Mouse (Mus musculus) c-Kit-positive CD71-negative TER-119-negative erythroid progenitor cells, embryonic 14.5 days (primary cell): ENCODE measurements around the gene Gm11168.
"Not testable (repeated sequence)": the region's sequence is repeated elsewhere in the genome, so short reads cannot be mapped to it uniquely, and the experiment has no call there.

ENCODE experiments used
- DNase-seq: peaks from one replicate; pipeline ENCODE4 v3.0.0-alpha.2; 2013; ENCODE audit warnings: low read depth

Gm11168 gene

GRCm38 (mm10) chr9:3025653-3026052 is 22.5 kb downstream of the Gm11168 start:
- DNase-seq = not testable (repeated sequence)

- not testable (repeated sequence) for DNase-seq
Observed at GRCm38 (mm10) chr9:3026136-3026535, 23.0 kb downstream of the Gm11168 start.

GRCm38 (mm10) chr9:3026741-3027140 is 23.6 kb downstream of the Gm11168 start:
- DNase-seq = not testable (repeated sequence)

GRCm38 (mm10) chr9:3027200-3027599 is 24.1 kb downstream of the Gm11168 start:
- DNase-seq = peak; percentile 29

GRCm38 (mm10) chr9:3029276-3030000 is 26.3 kb downstream of the Gm11168 start:
- DNase-seq = not testable (repeated sequence)

DNA sequence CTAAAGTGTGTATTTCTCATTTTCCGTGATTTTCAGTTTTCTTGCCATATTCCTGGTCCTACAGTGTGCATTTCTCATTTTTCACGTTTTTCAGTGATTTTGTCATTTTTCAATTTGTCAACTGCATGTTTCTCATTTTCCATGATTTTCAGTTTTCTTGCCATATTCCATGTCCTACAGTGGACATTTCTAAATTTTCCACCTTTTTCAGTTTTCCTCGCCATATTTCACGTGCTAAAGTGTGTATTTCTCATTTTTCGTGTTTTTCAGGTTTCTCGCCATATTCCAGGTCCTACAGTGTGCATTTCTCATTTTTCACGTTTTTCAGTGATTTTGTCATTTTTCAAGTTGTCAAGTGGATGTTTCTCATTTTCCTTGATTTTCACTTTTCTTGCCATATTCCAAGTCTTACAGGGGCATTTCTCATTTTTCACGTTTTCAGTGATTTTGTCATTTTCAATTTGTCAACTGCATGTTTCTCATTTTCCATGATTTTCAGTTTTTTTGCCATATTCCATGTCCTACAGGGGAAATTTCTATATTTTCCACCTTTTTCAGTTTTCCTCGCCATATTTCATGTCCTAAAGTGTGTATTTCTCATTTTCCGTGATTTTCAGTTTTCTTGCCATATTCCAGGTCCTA is 27.7 kb downstream of the Gm11168 start:
- peak; percentile 93 for DNase-seq

GRCm38 (mm10) chr9:3034299-3034698 is 31.2 kb downstream of the Gm11168 start, which contains the start of gene Gm17535:
Gene Gm17535, plus strand, starts transcription at chr9:3034599.
- DNase-seq = not testable (repeated sequence)

GRCm38 (mm10) chr9:3036577-3036976 is 33.4 kb downstream of the Gm11168 start, which contains the start of gene Gm10715:
Gene Gm10715, plus strand, starts transcription at chr9:3036877.
- DNase-seq = not testable (repeated sequence)

GRCm38 (mm10) chr9:3038161-3038560 is 35.0 kb downstream of the Gm11168 start:
- peak; percentile 1 for DNase-seq
